Mouse (Mus musculus): ENCODE data around the gene Gm14325. TPM values are rescaled to one million over a fixed set of nuclear protein-coding genes. Genes with fewer than 3 reads are reported as not detected.

Gene Gm14325
- polyA plus RNA-seq (2014; fragmentation: Illumina TruSeq; extraction: RNeasy Lipid Tissue Mini Kit (QIAGEN cat#74804); ENCODE audit: low read depth, low replicate concordance): 116 TPM

GRCm38 (mm10) chr2:177839901-177840663 lies at the start of gene Gm14325:
TSS of gene Gm14325 (minus strand) at chr2:177840336.

Other genes with a start within 250 kb of the Gm14325 start
- gene Gm14322, start 81.0 kb downstream of the Gm14325 start, polyA plus RNA-seq (2014; fragmentation: Illumina TruSeq; extraction: RNeasy Lipid Tissue Mini Kit (QIAGEN cat#74804); ENCODE audit: low read depth, low replicate concordance): 26.4 TPM
- 7.1 TPM for gene Gm14327, start 56.8 kb upstream of the Gm14325 start, polyA plus RNA-seq (2014; fragmentation: Illumina TruSeq; extraction: RNeasy Lipid Tissue Mini Kit (QIAGEN cat#74804); ENCODE audit: low read depth, low replicate concordance)
- gene Zfp972, start 85.3 kb upstream of the Gm14325 start, polyA plus RNA-seq (2014; fragmentation: Illumina TruSeq; extraction: RNeasy Lipid Tissue Mini Kit (QIAGEN cat#74804); ENCODE audit: low read depth, low replicate concordance): not detected
- gene Gm14326, start 117.0 kb upstream of the Gm14325 start, polyA plus RNA-seq (2014; fragmentation: Illumina TruSeq; extraction: RNeasy Lipid Tissue Mini Kit (QIAGEN cat#74804); ENCODE audit: low read depth, low replicate concordance): 71.4 TPM
- 66.6 TPM for gene Zfp971, start 182.9 kb upstream of the Gm14325 start, polyA plus RNA-seq (2014; fragmentation: Illumina TruSeq; extraction: RNeasy Lipid Tissue Mini Kit (QIAGEN cat#74804); ENCODE audit: low read depth, low replicate concordance)
- 88.4 TPM for gene Zfp931, start 238.1 kb upstream of the Gm14325 start, polyA plus RNA-seq (2014; fragmentation: Illumina TruSeq; extraction: RNeasy Lipid Tissue Mini Kit (QIAGEN cat#74804); ENCODE audit: low read depth, low replicate concordance)

All from kidney, adult 10 weeks (tissue).